ENCODE assay signal across 8 mouse cellular contexts in the genomic region with DNA sequence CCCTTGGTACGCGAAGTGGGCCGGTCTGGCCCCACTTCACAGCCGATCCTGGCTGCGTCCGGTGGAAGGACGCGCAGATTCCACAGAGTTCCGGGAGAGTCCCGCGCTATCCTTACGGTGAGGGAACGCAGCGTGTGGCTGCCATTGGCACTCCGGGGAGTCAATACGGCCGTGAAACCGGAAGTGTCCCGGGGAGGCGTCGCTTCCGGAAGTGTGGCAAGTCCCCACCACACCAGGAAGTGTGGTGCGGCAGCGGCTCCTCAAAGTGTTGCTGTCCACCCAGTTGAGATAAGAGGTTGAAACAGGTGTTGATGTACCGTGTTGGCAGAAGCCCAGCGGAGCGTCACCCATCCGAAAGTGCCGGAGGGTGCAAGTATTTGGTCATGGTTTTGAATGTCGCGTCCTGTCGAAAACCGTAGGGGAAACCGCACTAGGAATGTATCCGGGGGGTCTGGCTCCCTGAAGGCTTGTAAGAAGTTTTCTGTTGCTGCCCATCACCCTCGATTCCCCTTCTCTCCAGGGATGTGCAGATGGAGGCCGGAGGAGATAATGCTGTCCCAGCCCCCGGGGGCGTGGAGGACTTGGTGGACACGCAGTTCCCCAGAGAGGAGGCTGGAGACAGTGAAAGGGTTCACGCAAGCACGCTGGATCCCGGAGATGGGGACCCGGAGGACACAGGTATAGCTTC. TPM values are rescaled to one million over a fixed set of nuclear protein-coding genes. Genes with fewer than 3 reads are reported as not detected.
DNase-seq lines count a peak whose midpoint lies in the region; ATAC-seq and TF ChIP-seq lines count a peak whose summit lies in the region.

No protein-coding gene starts in this region.

- H3K4me2 ChIP-seq in heart, embryonic 12.5 days = peak overlapping the region; percentile 99
- H3K4me2 ChIP-seq in hindbrain, embryonic 12.5 days (replicated peaks) = peak overlapping the region; percentile 94
- peak overlapping the region; percentile 96 for H3K4me2 ChIP-seq in lung, embryonic 16.5 days (ENCODE audit: low read depth, low read length)
- peak overlapping the region; percentile 97 for H3K4me2 ChIP-seq in stomach, embryonic 16.5 days (ENCODE audit: low read depth, low read length)

- peak overlapping the region; percentile 74 for H3K4me3 ChIP-seq in heart, embryonic 12.5 days
- H3K4me3 ChIP-seq in C2C12 (ENCODE audit: insufficient read depth, poor library complexity, severe bottlenecking) = peak overlapping the region; percentile 92
- peak overlapping the region; percentile 83 for H3K4me3 ChIP-seq in brown adipose tissue, adult 24 weeks (ENCODE audit: insufficient read depth, low read depth, low read length)
- H3K4me3 ChIP-seq in hindbrain, embryonic 12.5 days = peak overlapping the region; percentile 67
- peak overlapping the region; percentile 76 for H3K4me3 ChIP-seq in lung, embryonic 16.5 days (ENCODE audit: low read length)
- peak overlapping the region; percentile 78 for H3K4me3 ChIP-seq in stomach, embryonic 16.5 days (replicated peaks; ENCODE audit: low read length)

- H3K36me3 ChIP-seq in heart, embryonic 12.5 days = peaks cover 31% of the 10 kb centered on the region
- H3K36me3 ChIP-seq in C2C12 (ENCODE audit: control insufficient read depth, insufficient read depth) = no peaks in the 10 kb centered on the region
- peaks cover 28% of the 10 kb centered on the region for H3K36me3 ChIP-seq in hindbrain, embryonic 12.5 days
- H3K36me3 ChIP-seq in lung, embryonic 16.5 days (ENCODE audit: control insufficient read depth, insufficient read depth, low read length) = peaks cover 14% of the 10 kb centered on the region
- H3K36me3 ChIP-seq in stomach, embryonic 16.5 days (ENCODE audit: control insufficient read depth, insufficient read depth, low read length) = no peaks in the 10 kb centered on the region

- no peaks in the 10 kb centered on the region for H3K79me3 ChIP-seq in C2C12 (ENCODE audit: low read depth)

- no peak for DNase-seq in heart, adult 8-10 months (ENCODE audit: low spot score)
- DNase-seq in left cerebral cortex, postnatal 4 days = no peak

- peaks cover 18% of the 10 kb centered on the region for H3K79me2 ChIP-seq in C2C12 (ENCODE audit: control insufficient read depth, insufficient read depth)

- no peak for TF ChIP-seq CTCF in C2C12 (IDR thresholded peaks at IDR 0.05; ENCODE audit: control insufficient read depth, insufficient read depth, insufficient read length)

- no peaks in the 10 kb centered on the region for H3K27me3 ChIP-seq in heart, embryonic 12.5 days (replicated peaks)
- no peaks in the 10 kb centered on the region for H3K27me3 ChIP-seq in C2C12 (ENCODE audit: control insufficient read depth, insufficient read depth, insufficient read length)
- no peaks in the 10 kb centered on the region for H3K27me3 ChIP-seq in hindbrain, embryonic 12.5 days
- H3K27me3 ChIP-seq in lung, embryonic 16.5 days (ENCODE audit: control insufficient read depth, insufficient read depth, low read depth, low read length) = no peaks in the 10 kb centered on the region
- no peaks in the 10 kb centered on the region for H3K27me3 ChIP-seq in stomach, embryonic 16.5 days (ENCODE audit: control insufficient read depth, insufficient read depth, low read length)

- peaks cover 17% of the 10 kb centered on the region for H3K4me1 ChIP-seq in heart, embryonic 12.5 days (replicated peaks)
- peaks cover 6% of the 10 kb centered on the region; the same call in 1 of the 2 replicates for H3K4me1 ChIP-seq in brown adipose tissue, adult 24 weeks (ENCODE audit: control insufficient read depth, insufficient read depth, insufficient read length, low read length)
- H3K4me1 ChIP-seq in hindbrain, embryonic 12.5 days = peaks cover 13% of the 10 kb centered on the region
- peaks cover 16% of the 10 kb centered on the region for H3K4me1 ChIP-seq in lung, embryonic 16.5 days (replicated peaks; ENCODE audit: control insufficient read depth, insufficient read depth, low read length)
- peaks cover 15% of the 10 kb centered on the region for H3K4me1 ChIP-seq in stomach, embryonic 16.5 days (ENCODE audit: control insufficient read depth, insufficient read depth, low read length)

- peak overlapping the region; percentile 80 for H3K9ac ChIP-seq in heart, embryonic 12.5 days
- H3K9ac ChIP-seq in hindbrain, embryonic 12.5 days = peak overlapping the region; percentile 72
- H3K9ac ChIP-seq in lung, embryonic 16.5 days (ENCODE audit: low read length) = peak overlapping the region; percentile 82
- H3K9ac ChIP-seq in stomach, embryonic 16.5 days (ENCODE audit: low read length) = peak overlapping the region; percentile 85

- H3K27ac ChIP-seq in heart, embryonic 12.5 days (ENCODE audit: poor library complexity, severe bottlenecking) = peak overlapping the region; percentile 86
- H3K27ac ChIP-seq in brown adipose tissue, adult 24 weeks (replicated peaks; ENCODE audit: low read depth, low read length) = peak overlapping the region; percentile 95
- H3K27ac ChIP-seq in hindbrain, embryonic 12.5 days = peak overlapping the region; percentile 92
- H3K27ac ChIP-seq in lung, embryonic 16.5 days (ENCODE audit: low read length) = peak overlapping the region; percentile 98
- H3K27ac ChIP-seq in stomach, embryonic 16.5 days (ENCODE audit: low read length) = peak overlapping the region; percentile 97

- under 1% methylated on average over 44 of the region's 44 CpGs for WGBS in heart, embryonic 12.5 days
- 2% methylated on average over 44 of the region's 44 CpGs for WGBS in hindbrain, embryonic 12.5 days
- under 1% methylated on average over 44 of the region's 44 CpGs for WGBS in lung, embryonic 16.5 days
- under 1% methylated on average over 44 of the region's 44 CpGs for WGBS in stomach, embryonic 16.5 days

- H3K9me3 ChIP-seq in heart, embryonic 12.5 days (replicated peaks) = no peaks in the 10 kb centered on the region
- H3K9me3 ChIP-seq in hindbrain, embryonic 12.5 days (replicated peaks) = no peaks in the 10 kb centered on the region
- H3K9me3 ChIP-seq in lung, embryonic 16.5 days (ENCODE audit: control insufficient read depth, low read length) = no peaks in the 10 kb centered on the region
- no peaks in the 10 kb centered on the region for H3K9me3 ChIP-seq in stomach, embryonic 16.5 days (replicated peaks; ENCODE audit: control insufficient read depth, low read length)

- intact Hi-C loops in left cerebral cortex, postnatal 4 days (cut with DNase I) = no loop called here

- peak; percentile 81 for ATAC-seq in heart, embryonic 12.5 days (ENCODE audit: insufficient number of reproducible peaks, low FRiP score)
- ATAC-seq in hindbrain, embryonic 12.5 days (ENCODE audit: low FRiP score) = peak; percentile 82
- ATAC-seq in lung, embryonic 16.5 days (ENCODE audit: low read depth) = peak; percentile 74
- ATAC-seq in stomach, embryonic 16.5 days (ENCODE audit: insufficient read depth, low FRiP score) = peak; percentile 78

- H3ac ChIP-seq in C2C12 (ENCODE audit: control insufficient read depth, insufficient read length, low read depth) = peak overlapping the region; percentile 92

TF ChIP-seq in C2C12, 6 proteins besides CTCF, POLR2A, EP300 and RAD21:
- no peak for TF ChIP-seq MYOG (IDR thresholded peaks at IDR 0.05; ENCODE audit: control insufficient read depth, extremely low read depth, insufficient read length)
- TF ChIP-seq CEBPB (IDR thresholded peaks at IDR 0.05; ENCODE audit: low read depth) = peak; percentile 45
- TF ChIP-seq MYOD1 (IDR thresholded peaks at IDR 0.05; ENCODE audit: control insufficient read depth, insufficient read length, low read depth) = peak; percentile 12

RNA-seq across cellular contexts. Expression of gene Mon1b, which starts 0.3 kb away (rescaled TPM):
- 6.1 TPM in 2 replicates for polyA plus RNA-seq in heart, embryonic 12.5 days (2016; fragmentation: Nextera tagmentation; extraction: Ambion mirVana)
- 1 to 10 TPM; 5.8 to 6.7 (median 6.5) TPM for total RNA-seq in heart, adult 8-10 months (2022)
- 5.2 TPM for polyA plus RNA-seq in C2C12 (2012; fragmentation: generic; extraction: Trizol)
- 6.6 TPM in 2 replicates for polyA plus RNA-seq in brown adipose tissue, adult 24 weeks (2012; ENCODE audit: insufficient read depth, insufficient read length, missing spikeins)
- 11.0 and 14.3 TPM in 2 replicates for polyA plus RNA-seq in hindbrain, embryonic 12.5 days (2016; fragmentation: Nextera tagmentation; extraction: Ambion mirVana)
- polyA plus RNA-seq in lung, embryonic 16.5 days (2015; fragmentation: Nextera tagmentation; extraction: Ambion mirVana) = 7.5 and 10.2 TPM in 2 replicates
- polyA plus RNA-seq in stomach, embryonic 16.5 days (2015; fragmentation: Nextera tagmentation; extraction: Ambion mirVana) = 8.1 and 8.7 TPM in 2 replicates
- total RNA-seq in left cerebral cortex, postnatal 4 days (2021) = 10 to 100 TPM; 21.6 to 21.9 TPM

RNA-seq across cellular contexts. Expression of gene Syce1l, which starts 7.3 kb away (rescaled TPM):
- polyA plus RNA-seq in heart, embryonic 12.5 days (2016; fragmentation: Nextera tagmentation; extraction: Ambion mirVana) = not detected in 2 replicates
- total RNA-seq in heart, adult 8-10 months (2022) = not detected
- not detected for polyA plus RNA-seq in C2C12 (2012; fragmentation: generic; extraction: Trizol)
- polyA plus RNA-seq in brown adipose tissue, adult 24 weeks (2012; ENCODE audit: insufficient read depth, insufficient read length, missing spikeins) = not detected in 2 replicates
- 0.30 TPM in 1 of 2 replicates, not detected in the other for polyA plus RNA-seq in hindbrain, embryonic 12.5 days (2016; fragmentation: Nextera tagmentation; extraction: Ambion mirVana)
- not detected in 2 replicates for polyA plus RNA-seq in lung, embryonic 16.5 days (2015; fragmentation: Nextera tagmentation; extraction: Ambion mirVana)
- not detected in 2 replicates for polyA plus RNA-seq in stomach, embryonic 16.5 days (2015; fragmentation: Nextera tagmentation; extraction: Ambion mirVana)
- total RNA-seq in left cerebral cortex, postnatal 4 days (2021) = 1 to 10 TPM; 1.0 to 1.5 TPM
